Comparison of ENCODE assay signal across 23 mouse cellular contexts in genomic region chr1:126534046-126534445, GRCm38 (mm10).
DNase-seq lines count a peak whose midpoint lies in the region; ATAC-seq and TF ChIP-seq lines count a peak whose summit lies in the region.
"Had no signal": no experiment of that assay in that cellular context is flagged by ENCODE, and none has a peak within 500 bp of the region (broad histone marks: within the 10 kb centered on the region; RNA-seq: fewer than 3 reads in every experiment).

No protein-coding gene starts in this region.

- H3K36me3 ChIP-seq in MEL (ENCODE audit: control insufficient read depth in 1 of 2, insufficient read depth in 2 of 2, low read length in 2 of 2), result no peaks in the 10 kb centered on the region
- H3K36me3 ChIP-seq: embryonic facial prominence, embryonic 12.5 days; embryonic facial prominence, embryonic 15.5 days; forebrain, embryonic 12.5 days; forebrain, embryonic 15.5 days; heart, embryonic 10.5 days; hindbrain, embryonic 12.5 days; hindbrain, embryonic 15.5 days had no signal

- no peaks in the 10 kb centered on the region for H3K9me3 ChIP-seq in MEL (replicated peaks; ENCODE audit: insufficient read depth, low read length)
- H3K9me3 ChIP-seq: embryonic facial prominence, embryonic 12.5 days; embryonic facial prominence, embryonic 15.5 days; forebrain, embryonic 12.5 days; forebrain, embryonic 15.5 days; heart, embryonic 10.5 days; hindbrain, embryonic 12.5 days; hindbrain, embryonic 15.5 days had no signal

- TF ChIP-seq RAD21 in MEL (IDR thresholded peaks at IDR 0.05; ENCODE audit: low read depth, low read length), result no peak

- no peak for TF ChIP-seq POLR2A in MEL (IDR thresholded peaks at IDR 0.05; ENCODE audit: control insufficient read depth in 1 of 2, insufficient read depth in 1 of 2, low read depth in 1 of 2, low read length in 2 of 2, poor library complexity in 1 of 2)

- H3K4me3 ChIP-seq in MEL (ENCODE audit: control insufficient read depth in 1 of 2, insufficient read depth in 1 of 2, low read depth in 2 of 2, low read length in 2 of 2), result no peak overlapping the region
- H3K4me3 ChIP-seq: embryonic facial prominence, embryonic 12.5 days; embryonic facial prominence, embryonic 15.5 days; erythroblast, embryonic 14.5 days; forebrain, embryonic 12.5 days; forebrain, embryonic 15.5 days; heart, adult 2 months; heart, embryonic 10.5 days; hindbrain, embryonic 12.5 days; hindbrain, embryonic 15.5 days had no signal

- TF ChIP-seq EP300 in MEL (IDR thresholded peaks at IDR 0.05; ENCODE audit: low read depth in 1 of 2, low read length in 2 of 2), result no peak

- ATAC-seq in erythroblast, adult 5-6 weeks (replicated peaks; ENCODE audit: low FRiP score, poor library complexity, severe bottlenecking), result no peak
- ATAC-seq: forebrain, embryonic 15.5 days; intestine, postnatal 0 days; Patski had no signal

- H3K27ac ChIP-seq in MEL (ENCODE audit: control insufficient read depth, low read depth, low read length), result no peak overlapping the region
- H3K27ac ChIP-seq: embryonic facial prominence, embryonic 12.5 days; embryonic facial prominence, embryonic 15.5 days; forebrain, embryonic 12.5 days; forebrain, embryonic 15.5 days; heart, adult 2 months; heart, embryonic 10.5 days; hindbrain, embryonic 12.5 days; hindbrain, embryonic 15.5 days had no signal

- peak; percentile 42 to 84 for DNase-seq in adrenal gland, adult (ENCODE audit: inconsistent age in 2 of 2, low spot score in 1 of 2)
- DNase-seq in adrenal gland, adult 18-20 months (ENCODE audit: low spot score in 2 of 2), result no peak
- DNase-seq in adrenal gland, postnatal 14 days, result peak; percentile 12
- DNase-seq in adrenal gland, postnatal 10 days, result no peak
- DNase-seq in MEL (ENCODE audit: low read depth, low spot score), result peak; percentile 2
- DNase-seq in skeletal muscle tissue, adult 2 months (ENCODE audit: low read depth, low spot score), result peak; percentile 3
- DNase-seq: cerebellum, adult 11 months; cerebellum, adult 2 months; cerebellum, adult 9-11 months; cerebellum, postnatal 25 days; gastrocnemius, postnatal 25 days; heart, adult 2 months had no signal

- H3K79me2 ChIP-seq in MEL (ENCODE audit: control insufficient read depth, insufficient read depth, low read length, poor library complexity), result no peaks in the 10 kb centered on the region

- H3K27me3 ChIP-seq in MEL (ENCODE audit: control insufficient read depth in 1 of 2, insufficient read depth in 2 of 2, low read length in 2 of 2), result no peaks in the 10 kb centered on the region
- H3K27me3 ChIP-seq: embryonic facial prominence, embryonic 12.5 days; forebrain, embryonic 12.5 days; forebrain, embryonic 15.5 days; hindbrain, embryonic 12.5 days; hindbrain, embryonic 15.5 days; Patski had no signal

- H3K9ac ChIP-seq in MEL (ENCODE audit: control insufficient read depth, low read depth, low read length, poor library complexity, severe bottlenecking), result no peak overlapping the region
- H3K9ac ChIP-seq: embryonic facial prominence, embryonic 12.5 days; embryonic facial prominence, embryonic 15.5 days; forebrain, embryonic 12.5 days; forebrain, embryonic 15.5 days; hindbrain, embryonic 12.5 days; hindbrain, embryonic 15.5 days had no signal

- no peaks in the 10 kb centered on the region for H3K4me1 ChIP-seq in MEL (ENCODE audit: control insufficient read depth in 1 of 2, insufficient read depth in 2 of 2, low read length in 2 of 2)
- H3K4me1 ChIP-seq: embryonic facial prominence, embryonic 12.5 days; embryonic facial prominence, embryonic 15.5 days; forebrain, embryonic 12.5 days; forebrain, embryonic 15.5 days; heart, embryonic 10.5 days; hindbrain, embryonic 12.5 days; hindbrain, embryonic 15.5 days had no signal

- TF ChIP-seq CTCF in MEL (IDR thresholded peaks at IDR 0.05 in 2 of 3, conservative IDR thresholded peaks at IDR 0.05 in 1 of 3; ENCODE audit: control insufficient read depth in 1 of 3, insufficient read depth in 1 of 3, low read depth in 2 of 3, low read length in 3 of 3, poor library complexity in 1 of 3, severe bottlenecking in 1 of 3), result no peak

TF ChIP-seq in MEL, 35 proteins besides CTCF, POLR2A, EP300 and RAD21:
- TF ChIP-seq TCF12 (IDR thresholded peaks at IDR 0.05; ENCODE audit: low read depth, low read length), result peak; percentile 8; the same call in 1 of the 2 replicates
- TF ChIP-seq CHD1 (IDR thresholded peaks at IDR 0.05; ENCODE audit: low read depth, low read length), result no peak

Comparison
In these comparisons a context has a peak if more than half of its experiments do, and no peak if none do; other contexts are left out.
1. DNase-seq: peak in adrenal gland, adult (2 of 2), adrenal gland, postnatal 14 days (single experiment), MEL (single experiment) and skeletal muscle tissue, adult 2 months (single experiment); none in adrenal gland, adult 18-20 months (0 of 2) and adrenal gland, postnatal 10 days (single experiment).